Mouse (Mus musculus): ENCODE measurements around the gene Arid3b.

DNA sequence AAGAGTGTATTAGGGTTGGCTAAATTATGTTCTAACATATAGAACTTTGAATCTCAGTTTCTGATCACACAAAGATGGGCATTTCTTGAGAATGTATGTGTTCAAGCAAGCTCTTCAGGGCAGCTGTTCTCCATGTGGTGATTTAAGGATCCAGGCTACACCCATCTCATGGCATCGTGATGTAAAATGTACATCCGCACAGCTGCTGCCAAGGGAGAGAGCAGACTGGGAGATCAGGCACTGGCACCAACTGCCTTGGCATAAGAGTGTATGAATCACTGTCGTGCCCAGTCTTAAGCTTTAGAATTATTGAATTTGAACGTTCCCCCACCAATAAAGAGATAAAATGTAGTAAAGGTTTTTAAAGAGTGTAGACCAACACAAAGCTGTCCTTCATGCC, 30.6 kb upstream of the Arid3b start:
- TF ChIP-seq CTCF (IDR thresholded peaks at IDR 0.05; ENCODE audit: insufficient read depth, low read length) (no peak), POLR2A (IDR thresholded peaks at IDR 0.05; ENCODE audit: borderline replicate concordance, extremely low read depth, low read depth, low read length) (no peak)
